Mouse (Mus musculus) cerebellum, adult (tissue): ENCODE measurements around the gene Cep97.
"Not testable (repeated sequence)": the region's sequence is repeated elsewhere in the genome, so short reads cannot be mapped to it uniquely, and the experiment has no call there.

ENCODE experiments used
- ATAC-seq: cut with Nextera tagmentation; 2 replicates; pipeline ENCODE4 v1.9.2; 2017; ENCODE audit warnings: mild to moderate bottlenecking, moderate library complexity, mixed read lengths; ENCODE audit not compliant: insufficient number of reproducible peaks, low FRiP score, low TSS enrichment

The Cep97 gene

DNA sequence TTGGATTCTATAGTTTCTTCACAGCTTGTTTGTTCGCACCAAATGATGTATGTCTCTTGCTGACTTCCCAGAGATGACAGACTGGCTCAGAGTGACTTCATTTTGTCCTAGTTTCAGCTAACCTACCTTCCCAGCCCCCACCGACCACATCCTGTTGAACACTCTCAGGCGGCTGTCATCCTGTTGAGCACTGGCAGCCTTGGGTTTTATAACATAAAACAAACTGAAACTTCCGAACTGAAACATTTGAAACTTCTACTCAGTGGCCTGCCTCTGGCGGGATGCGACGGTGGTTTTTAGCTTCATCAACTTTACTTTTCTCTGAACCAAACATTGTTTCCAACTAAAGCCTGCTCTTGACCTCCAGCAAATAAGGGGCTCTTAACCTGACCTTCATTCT is 14.3 kb upstream of the Cep97 start:
- ATAC-seq = no peak

DNA sequence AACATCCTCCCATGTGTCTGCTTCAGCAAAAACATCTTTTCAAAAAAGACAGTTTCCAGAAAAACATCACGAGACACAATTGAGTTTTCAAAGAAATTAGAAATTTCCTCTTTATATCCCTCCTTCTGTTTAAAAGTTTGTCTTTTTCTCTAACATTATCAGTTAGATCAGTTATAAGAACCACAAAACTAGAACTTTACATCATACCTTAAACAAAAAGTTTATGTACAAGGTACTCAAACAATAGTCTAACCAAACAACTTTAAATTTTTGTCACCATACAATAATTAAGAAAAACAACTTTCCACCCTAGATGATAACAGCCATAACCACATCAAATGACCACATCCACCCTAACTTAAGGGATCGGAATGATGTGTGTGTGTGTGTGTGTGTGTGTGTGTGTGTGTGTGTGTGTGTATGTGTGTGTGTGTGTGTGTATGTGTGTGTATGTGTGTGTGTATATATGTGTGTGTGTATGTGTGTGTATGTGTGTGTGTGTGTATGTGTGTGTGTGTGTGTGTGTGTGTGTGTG is 13.3 kb upstream of the Cep97 start:
- ATAC-seq = not testable (repeated sequence)

DNA sequence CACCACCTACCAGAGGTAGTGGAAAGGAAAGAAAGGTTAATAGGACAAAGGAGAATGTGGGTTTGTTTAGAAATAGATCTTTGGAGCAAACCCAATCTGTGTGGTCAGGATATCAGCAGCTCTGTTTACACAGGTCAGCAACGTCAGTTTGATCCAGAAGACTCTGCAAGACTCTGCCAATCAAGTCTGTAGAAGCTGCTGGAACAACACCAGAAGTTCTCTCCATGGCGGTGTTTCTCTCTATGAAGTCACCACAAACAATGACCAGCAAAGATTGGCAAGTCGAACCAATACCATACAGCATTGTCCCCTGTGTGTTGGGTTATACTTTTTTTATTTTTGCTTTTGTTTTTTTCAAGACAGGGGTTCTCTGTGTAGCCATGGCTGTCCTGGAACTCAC is 12.6 kb upstream of the Cep97 start:
- ATAC-seq = no peak

DNA sequence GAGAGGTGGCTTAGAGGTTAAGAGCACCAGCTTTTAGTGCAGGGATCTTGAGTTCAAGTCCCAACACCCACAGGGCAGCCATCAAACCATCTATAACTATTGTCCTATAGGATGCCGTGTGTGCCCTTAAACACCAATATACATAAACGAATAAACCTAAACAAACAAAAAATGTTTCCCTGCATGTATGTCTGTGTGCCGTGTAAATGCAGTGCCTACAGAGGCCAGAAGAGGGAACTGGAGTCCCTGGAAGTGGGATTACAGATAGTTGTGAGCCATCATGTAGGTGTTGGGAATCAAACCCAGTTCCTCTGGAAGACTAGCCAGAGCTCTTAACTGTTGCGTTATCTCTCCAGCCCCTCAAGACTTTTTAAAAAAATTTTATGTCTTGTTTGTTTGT is 6.1 kb upstream of the Cep97 start:
- no peak for ATAC-seq

DNA sequence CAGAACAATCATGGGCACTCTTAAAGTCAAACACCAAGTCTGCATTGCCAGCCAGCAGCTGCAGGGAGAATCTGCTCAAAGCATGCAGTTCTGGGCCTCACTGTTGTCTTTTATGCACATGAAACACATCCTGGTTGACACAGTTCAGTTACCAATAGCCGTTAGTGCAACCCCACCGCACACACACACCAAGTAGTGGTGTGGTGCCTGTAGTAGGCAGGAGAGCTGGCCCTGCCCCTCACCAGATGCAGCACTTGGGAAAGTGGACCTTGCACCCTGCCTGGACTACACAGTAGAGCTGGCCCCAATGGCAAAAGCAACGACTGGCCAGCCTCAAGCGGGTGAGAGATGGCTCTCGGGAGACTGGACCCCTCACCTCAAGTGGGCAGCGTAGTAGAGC is 5.0 kb upstream of the Cep97 start:
- ATAC-seq = no peak

DNA sequence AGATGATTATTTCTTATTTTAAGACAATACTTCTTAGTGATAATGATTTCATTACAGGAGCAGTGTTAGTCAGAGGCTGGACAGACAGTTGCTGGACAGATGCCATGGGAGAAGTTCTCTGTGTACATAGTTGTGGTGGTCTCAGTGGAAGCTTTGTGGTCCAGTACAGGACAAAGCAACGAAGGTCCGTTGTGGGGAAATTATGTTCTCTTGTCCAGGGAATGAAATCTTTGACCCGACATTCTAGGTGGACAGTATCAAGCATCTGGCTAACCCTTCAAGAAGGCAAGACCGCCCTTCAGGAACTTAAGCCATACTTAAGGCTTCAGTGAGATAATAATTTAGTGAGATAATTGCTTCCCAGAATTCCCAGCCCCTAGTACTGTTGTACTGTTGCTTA is 4.1 kb upstream of the Cep97 start:
- no peak for ATAC-seq

DNA sequence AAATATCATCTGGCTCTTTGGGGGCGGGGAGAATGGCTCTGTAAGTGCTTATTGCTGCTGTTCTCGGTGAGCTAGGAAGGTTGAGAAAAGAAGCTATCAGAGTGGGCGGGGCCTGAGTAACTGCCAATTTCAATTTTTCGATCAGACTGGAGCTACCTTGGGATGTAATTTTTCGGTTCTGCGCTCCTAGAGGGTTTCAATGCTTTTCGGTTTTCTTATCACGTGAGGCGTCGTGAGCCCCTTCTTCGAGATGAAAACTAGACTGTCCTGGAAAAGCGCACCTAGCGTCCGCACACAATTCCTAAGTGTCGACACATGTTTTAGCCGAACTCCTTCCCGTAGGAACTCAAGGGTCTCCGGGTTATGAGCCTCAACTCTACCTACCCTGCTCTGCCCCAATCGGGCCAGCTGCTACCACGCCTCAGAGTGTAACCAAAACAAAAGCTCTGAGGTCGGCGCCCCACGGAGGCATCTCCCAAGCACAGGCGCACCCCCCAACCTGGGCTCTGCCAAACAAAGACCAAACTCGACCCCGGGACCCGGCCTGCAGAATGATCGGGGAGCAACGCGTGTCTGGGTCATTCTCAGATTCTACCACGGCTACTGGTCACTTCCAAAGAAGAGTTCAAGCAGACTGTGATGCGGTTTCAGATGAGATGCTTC is 843 bp downstream of the Cep97 start:
- peak; percentile 33 for ATAC-seq

DNA sequence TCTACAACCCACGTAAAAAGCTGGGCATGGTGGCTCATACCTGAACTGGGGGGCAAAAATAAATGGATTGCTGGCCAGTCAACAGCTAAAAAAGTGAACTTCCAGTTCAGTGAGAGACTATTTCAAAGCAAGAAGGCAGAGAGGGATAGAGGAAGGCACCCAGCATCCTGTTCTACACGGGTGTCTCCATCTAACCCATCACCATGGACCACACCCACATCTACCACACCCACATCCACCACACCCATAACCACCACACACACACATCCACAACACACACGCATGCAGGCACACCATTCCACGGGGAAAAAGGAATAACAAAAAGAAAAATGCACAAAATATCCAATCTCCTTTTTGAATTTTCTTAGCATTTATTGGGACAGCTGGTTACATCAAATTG is 10.6 kb downstream of the Cep97 start:
- no peak for ATAC-seq

DNA sequence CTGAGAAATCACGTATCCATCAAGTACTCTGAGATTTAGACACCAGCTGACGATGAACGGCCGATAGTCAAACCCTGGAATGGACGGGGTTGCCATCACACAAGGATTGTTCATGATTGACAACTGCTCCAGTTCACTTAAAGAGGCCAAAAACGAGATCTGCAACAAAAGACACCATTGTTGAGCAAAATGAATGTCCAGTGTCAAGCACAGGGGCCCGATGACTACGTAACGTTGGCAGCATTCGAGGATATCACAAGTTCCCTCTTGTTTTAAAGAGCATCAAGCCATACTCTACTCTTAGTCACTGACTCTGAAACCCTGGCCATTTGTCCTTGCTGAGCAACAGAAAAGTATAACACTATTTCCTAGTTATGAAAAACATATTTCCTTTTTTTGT is 12.6 kb downstream of the Cep97 start:
- ATAC-seq = no peak

DNA sequence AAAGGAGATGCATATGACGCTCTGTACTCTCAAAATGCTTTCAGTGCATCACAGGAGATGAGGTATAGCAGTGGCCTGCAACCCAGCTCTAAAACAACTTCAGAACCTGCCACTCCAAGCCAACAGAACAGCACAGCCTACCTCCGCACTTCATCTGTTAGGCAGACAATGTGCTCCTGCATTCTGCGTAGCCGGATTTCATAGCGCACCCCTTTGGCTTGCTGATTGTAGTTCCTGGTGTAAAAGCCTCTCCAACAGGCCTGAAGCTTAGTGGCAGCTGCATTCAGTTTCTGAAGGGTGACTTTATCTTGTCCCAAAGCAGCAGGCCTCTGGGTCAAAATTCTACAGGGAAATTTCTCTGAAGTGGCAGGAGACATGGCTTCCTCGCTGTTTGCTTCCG is 19.9 kb downstream of the Cep97 start:
- ATAC-seq = no peak

DNA sequence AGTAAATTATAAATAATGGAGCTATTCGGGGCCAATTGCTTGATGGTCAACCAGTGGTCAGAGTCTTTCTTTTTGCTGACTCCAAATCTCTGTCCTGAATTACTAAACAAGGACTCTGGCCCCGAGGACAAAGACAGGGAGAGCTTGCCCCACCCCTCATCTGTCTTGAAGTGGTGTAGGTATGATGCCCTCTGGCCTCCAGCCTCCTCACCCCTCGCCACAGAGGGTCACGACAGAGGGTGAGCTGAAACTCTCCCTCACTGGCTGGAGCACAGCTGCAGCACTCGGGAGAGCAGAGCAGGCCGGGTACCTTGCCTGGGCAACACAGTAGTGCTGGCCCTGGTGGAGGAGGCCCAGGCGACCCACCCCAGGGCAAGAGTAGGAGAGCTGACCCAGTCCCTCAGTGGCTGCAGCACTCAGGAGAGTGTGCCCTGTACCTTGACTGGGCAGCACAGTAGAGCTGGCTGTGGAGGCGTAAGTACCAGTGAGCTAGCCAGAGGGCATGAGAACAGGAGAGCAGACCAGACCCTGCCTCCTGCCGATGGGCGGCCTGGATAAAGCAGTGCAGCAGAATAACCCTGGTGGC is 24.4 kb downstream of the Cep97 start:
- ATAC-seq = no peak

DNA sequence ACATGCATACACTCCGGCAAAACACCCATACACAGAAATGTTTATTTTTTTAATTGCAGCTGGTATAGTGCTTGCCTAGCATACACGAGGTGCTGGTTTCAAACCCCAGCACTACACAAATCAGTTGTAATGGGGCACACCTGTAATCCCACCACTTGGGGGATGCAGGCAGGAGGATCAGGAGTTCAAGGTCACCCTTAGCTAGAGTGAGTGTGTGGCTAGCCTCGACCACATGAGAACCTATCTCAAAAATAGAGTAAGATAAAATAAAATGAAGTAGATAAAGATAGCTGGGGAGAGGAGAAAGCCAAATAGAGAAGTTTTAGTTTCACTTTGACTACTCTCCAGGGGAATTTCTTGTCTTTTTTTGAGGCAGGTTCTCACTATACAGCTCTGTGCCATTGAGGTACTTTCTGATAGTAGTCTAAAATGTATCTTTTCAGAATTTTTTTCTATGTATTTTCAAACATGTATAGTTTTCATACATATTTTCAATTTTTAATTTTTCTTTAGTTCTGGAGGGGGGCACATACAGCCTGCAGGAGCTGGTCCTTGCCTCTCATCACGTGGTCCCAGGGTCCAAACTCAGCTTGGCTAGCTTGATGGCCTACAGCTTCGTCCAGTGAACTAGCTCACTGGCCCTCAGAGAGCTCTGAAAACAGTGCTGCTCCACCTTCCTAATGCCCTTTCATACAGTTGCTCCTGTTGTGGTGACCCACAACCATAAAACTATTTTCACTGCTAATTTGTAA is 27.6 kb downstream of the Cep97 start:
- ATAC-seq = no peak

DNA sequence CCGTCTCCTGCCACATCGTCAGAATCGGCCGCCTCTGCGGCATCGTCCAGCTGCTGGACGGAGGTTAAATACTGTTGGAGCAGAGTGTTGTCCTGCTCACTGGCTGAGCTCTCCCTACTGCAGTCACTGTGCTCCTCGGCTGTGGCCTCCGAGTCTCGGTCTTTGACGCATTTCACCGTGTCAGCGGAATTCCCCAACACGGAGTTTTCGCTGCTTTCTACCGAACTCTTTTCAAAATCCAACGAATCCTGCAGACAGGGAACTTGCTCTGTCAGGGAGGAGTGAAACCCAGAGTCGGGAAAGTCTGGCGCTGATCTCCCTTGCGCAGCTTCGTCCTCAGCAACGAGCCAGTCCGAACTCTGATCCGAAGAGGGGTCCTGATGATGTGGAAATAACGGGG is 29.3 kb downstream of the Cep97 start:
- ATAC-seq = no peak

DNA sequence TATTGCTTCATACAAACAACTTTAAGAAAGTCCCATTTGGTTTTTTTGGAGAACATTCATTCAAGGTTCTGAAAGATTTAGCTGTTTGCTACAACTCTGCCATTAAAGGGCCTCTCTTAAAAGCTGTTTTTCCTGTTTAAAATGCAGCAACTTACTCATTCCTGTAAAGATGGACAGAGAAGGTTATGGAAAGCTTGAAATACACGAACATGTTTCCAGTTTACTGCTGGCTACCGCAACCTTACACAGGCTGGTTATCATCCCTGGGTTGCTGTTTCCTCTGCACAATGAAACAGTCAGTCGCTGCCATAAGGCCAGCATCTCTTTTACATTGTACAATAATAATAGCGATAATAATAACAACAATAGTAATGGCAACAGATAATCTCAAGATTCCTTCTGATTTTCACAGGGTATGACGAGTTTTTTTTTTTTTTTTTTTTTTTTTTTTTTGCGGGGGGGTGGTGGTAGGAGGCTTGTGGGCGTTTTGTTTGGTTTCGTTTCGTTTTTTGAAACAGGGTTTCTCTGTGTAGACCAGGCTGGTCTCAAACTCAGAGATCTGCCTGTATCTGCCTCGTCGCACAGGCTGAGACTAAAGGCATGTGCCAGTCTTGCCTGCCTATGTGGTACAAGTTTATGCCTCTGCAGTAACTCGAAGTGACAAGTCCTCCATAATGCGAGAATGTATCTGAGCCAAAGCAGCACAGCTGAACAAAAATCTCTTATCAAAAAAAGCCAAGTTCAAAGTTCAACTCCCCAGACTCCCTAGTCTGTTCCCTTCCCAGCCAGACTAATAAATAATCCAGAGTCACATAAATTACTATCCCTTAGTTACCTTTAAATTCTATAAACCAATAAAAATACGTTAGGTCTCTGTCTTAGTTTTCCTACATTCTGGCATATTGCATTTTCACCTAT is 32.6 kb downstream of the Cep97 start:
- ATAC-seq = no peak

DNA sequence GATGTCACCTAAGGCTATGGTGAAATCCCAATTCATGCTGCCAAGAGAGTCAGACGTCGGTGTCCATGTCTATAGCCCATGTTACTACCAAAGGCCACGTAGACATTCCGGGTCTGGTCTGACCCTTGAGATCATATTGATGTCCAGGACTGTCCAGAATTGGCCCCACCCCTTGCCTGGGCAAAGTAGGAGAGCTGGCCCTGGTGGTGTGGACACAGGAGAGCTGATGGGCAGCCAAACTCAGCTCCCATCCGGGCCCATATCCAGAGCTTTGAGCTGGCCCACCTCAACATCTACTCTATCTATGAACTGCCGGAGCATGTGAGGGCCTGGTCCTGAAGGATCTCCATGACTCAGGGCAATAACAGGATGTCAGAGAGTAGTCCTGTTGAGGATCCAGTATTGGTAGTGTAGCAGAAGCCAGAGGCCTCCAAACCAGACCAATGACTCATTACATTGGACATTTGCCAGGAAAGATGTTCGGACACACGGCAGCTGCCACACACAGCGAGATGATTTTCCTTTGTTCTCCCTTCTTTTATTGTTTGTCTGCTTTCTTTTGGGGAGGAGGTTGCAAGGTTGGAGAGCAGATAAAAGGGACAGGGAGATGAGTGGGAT is 36.2 kb downstream of the Cep97 start:
- no peak for ATAC-seq

DNA sequence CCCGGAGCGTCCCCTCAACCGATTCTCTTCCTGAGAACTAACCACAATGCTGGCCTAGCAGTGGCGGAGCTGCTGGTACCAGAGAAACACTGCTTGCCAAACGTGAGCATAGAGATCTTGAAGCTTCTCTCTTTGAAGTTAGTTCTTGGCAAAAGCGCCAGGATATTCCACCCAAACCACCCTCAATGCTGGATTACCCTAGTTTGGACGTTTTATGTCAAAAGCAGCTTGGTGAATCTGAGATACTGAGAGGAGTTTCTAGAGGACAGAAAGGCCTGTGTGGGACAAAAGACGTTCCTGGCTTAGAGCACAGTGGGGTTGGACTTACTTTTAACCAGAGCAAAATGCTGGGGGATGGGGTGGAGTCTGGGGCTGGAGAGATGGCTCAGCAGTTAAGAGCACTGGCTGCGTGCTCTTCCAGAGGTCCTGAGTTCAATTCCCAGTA is 39.0 kb downstream of the Cep97 start:
- no peak for ATAC-seq

DNA sequence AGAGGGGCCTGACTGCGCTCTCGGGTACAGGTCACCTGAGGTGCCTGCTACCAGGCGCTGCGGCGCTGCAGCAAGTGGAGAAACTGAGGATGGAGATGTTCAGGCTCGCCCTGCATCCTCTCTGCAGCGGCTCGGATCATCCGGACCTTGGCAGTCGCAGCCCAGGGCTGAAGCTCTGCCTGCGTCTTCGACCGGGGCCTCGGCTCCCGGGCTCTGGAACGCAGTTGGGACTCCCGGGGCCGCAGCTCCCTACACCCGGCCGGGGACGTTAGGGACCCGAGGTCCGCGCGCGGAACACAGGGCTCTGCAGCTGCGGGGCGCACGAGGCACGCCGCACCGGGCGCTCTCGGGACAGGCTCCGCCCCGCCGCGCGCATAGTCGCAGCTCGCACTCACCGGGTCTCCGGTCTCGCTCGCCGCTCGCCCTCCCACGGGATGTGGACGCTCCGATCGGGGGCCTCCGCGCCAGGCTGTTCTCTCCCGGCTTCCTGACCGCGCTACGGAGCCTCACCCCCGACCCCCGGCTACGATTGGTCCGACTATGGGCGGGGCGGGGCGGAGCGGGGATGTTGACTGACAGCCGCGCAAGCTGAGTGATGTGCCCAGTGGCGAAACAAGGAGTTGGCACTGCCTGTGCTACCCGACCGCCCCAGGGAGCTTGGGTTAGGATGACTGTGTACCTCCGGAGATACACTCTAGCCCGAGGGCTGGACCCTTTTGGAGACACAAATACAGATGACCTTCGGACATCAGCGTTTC is 39.6 kb downstream of the Cep97 start, which contains the start of gene Nxpe3:
TSS of gene Nxpe3 (minus strand) at position 393 of the 758 bp plus-strand sequence.
- ATAC-seq = peak; percentile 92

DNA sequence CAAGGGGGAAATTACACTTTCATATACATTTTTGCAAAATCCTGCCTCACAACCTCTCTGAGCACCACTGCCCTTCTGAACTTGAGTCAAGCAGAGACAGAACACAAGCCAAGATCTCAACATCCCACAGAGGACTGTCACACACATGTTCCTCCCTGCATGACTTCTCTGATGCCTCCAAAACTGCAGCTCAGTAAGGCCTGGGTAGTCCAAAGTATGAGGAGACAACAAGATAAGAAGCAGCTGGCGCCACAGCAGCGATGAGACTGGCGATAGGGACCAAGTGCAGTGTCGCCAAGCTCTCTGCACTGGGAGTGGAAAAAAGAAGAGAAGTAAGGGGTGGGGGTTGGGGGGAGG is 40.1 kb downstream of the Cep97 start:
- peak; percentile 9; the same call in 1 of the 2 replicates for ATAC-seq

DNA sequence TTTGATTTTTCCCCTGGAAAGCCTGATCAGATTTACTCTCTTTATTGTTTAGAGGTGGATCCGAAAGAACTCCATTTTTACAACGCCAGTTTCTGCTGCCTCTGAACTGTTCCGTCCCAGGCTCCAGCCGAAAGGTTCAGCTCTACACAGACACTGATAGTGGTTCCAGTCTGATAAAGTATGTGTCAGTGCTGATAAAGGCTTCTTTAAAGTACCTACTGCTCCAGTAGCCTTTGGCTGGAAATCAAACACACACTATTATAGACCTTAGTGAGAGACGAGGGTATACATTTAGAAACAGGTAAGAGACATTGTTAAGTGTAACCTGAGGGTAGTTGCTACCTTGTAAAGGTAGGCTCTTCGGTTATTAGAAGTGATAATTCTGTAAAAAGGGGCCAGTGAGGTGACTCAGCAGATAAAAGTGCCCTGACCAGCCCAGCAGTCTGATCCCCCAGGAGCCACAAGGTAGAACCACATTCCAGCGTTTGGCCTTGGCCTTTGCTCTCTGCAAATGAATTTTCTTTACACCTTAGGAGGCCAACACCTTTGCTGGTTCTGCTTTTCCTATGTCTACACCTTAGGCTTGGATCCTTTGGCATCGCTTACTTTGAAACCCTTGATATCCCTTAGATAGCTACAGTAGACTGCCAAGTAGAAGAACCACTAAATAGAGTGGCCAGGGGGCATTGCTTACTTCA is 41.1 kb downstream of the Cep97 start:
- ATAC-seq = no peak
